Mouse (Mus musculus) cerebellum, adult 18-20 months (tissue): ENCODE data around the gene Pgap3.

Experiments
- DNase-seq, 2 experiments: peaks; one replicate each; pipeline ENCODE4 v3.0.0; 2021

The Pgap3 gene

GRCm38 (mm10) chr11:98380106-98380505 lies 20.2 kb downstream of the Pgap3 start:
- peak; percentile 62 to 72 for DNase-seq

GRCm38 (mm10) chr11:98379379-98379778 lies 20.9 kb downstream of the Pgap3 start:
- no peak for DNase-seq

- no peak for DNase-seq
Measured at GRCm38 (mm10) chr11:98377787-98378186, 22.5 kb downstream of the Pgap3 start.

GRCm38 (mm10) chr11:98376756-98377155 lies 23.5 kb downstream of the Pgap3 start:
- DNase-seq = no peak

GRCm38 (mm10) chr11:98374266-98374665 lies 26.0 kb downstream of the Pgap3 start:
- no peak for DNase-seq

GRCm38 (mm10) chr11:98373244-98373643 lies 27.0 kb downstream of the Pgap3 start:
- no peak for DNase-seq

- DNase-seq = peak; percentile 72 to 78
Measured at GRCm38 (mm10) chr11:98372406-98372805, 27.9 kb downstream of the Pgap3 start.

- DNase-seq = no peak
Measured at GRCm38 (mm10) chr11:98371556-98372240, 28.6 kb downstream of the Pgap3 start.

GRCm38 (mm10) chr11:98370588-98370987 lies 29.7 kb downstream of the Pgap3 start:
- DNase-seq = no peak

GRCm38 (mm10) chr11:98369337-98369736 lies 31.0 kb downstream of the Pgap3 start:
- DNase-seq = peak; percentile 58 to 74

- no peak for DNase-seq
Measured at GRCm38 (mm10) chr11:98367863-98368186, 32.5 kb downstream of the Pgap3 start.

- DNase-seq = no peak
Measured at GRCm38 (mm10) chr11:98367171-98367862, 33.0 kb downstream of the Pgap3 start.

GRCm38 (mm10) chr11:98366290-98366689 lies 34.0 kb downstream of the Pgap3 start:
- no peak for DNase-seq

GRCm38 (mm10) chr11:98364410-98364809 lies 35.9 kb downstream of the Pgap3 start:
- DNase-seq = no peak

- DNase-seq = no peak
Measured at GRCm38 (mm10) chr11:98363817-98364216, 36.5 kb downstream of the Pgap3 start.

- no peak for DNase-seq
Measured at GRCm38 (mm10) chr11:98360866-98361521, 39.3 kb downstream of the Pgap3 start.

- peak; percentile 87 to 92 for DNase-seq
Measured at GRCm38 (mm10) chr11:98358161-98359083, 41.9 kb downstream of the Pgap3 start, which contains the start of gene Stard3. TSS of gene Stard3 (plus strand) at chr11:98358368.

- DNase-seq = no peak
Measured at GRCm38 (mm10) chr11:98357396-98358160, 42.7 kb downstream of the Pgap3 start.

- DNase-seq = no peak
Measured at GRCm38 (mm10) chr11:98356625-98357394, 43.5 kb downstream of the Pgap3 start.

GRCm38 (mm10) chr11:98355732-98356299 lies 44.5 kb downstream of the Pgap3 start:
- DNase-seq = peak; percentile 62

GRCm38 (mm10) chr11:98354445-98354844 lies 45.8 kb downstream of the Pgap3 start:
- no peak for DNase-seq
